Mouse (Mus musculus): ENCODE measurements around the gene Cacna2d3. TPM values are rescaled to one million over a fixed set of nuclear protein-coding genes. Genes with fewer than 3 reads are reported as not detected.

Gene Cacna2d3
- polyA plus RNA-seq, 1 experiment from 2014 or later: 0.81 TPM

GRCm38 (mm10) chr14:29498546-29499290, 222.9 kb downstream of the Cacna2d3 start:
- H3K4me2 ChIP-seq: no peak overlapping the region
- no peak for ATAC-seq (replicated peaks; ENCODE audit: low FRiP score)

DNA sequence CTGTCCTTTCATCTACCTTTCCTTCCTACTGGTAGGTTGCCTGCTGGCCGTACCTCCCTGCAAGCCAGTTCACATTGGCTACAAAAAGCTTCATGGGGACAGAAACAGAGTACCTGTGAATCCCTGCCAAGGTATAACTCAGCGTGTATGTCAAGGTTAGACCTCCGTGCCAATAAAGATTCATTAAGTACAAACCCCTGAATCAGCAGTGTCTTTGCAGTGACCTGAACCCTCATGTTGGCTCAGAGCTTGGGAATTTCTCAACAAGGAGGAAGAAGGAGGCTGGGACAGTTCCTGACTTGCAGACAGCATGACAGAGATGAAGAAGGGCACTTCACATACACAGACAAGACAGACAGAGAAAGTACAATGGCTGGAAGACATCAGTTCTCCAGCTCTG, 225.1 kb downstream of the Cacna2d3 start:
- Histone ChIP-seq H3K9ac (ENCODE audit: low read depth, low read length) (no peak overlapping the region), H3K27me3 (replicated peaks; ENCODE audit: control insufficient read depth, insufficient read depth, low read length) (no peaks in the 10 kb centered on the region), H3K9me3 (ENCODE audit: control insufficient read depth, low read length) (no peaks in the 10 kb centered on the region), H3K4me1 (replicated peaks; ENCODE audit: control insufficient read depth, insufficient read depth, low read length) (no peaks in the 10 kb centered on the region), H3K27ac (ENCODE audit: low read depth, low read length) (no peak overlapping the region), H3K4me3 (ENCODE audit: low read depth, low read length) (no peak overlapping the region), H3K4me2 (no peak overlapping the region), H3K36me3 (ENCODE audit: control insufficient read depth, insufficient read depth, low read length) (no peaks in the 10 kb centered on the region)
- ATAC-seq (replicated peaks; ENCODE audit: low FRiP score) (no peak), DNase-seq (ENCODE audit: low spot score) (no peak)
- 85% methylated on average over 3 of the region's 3 CpGs for WGBS

More at GRCm38 (mm10) chr14:29498546-29499290, 222.9 kb downstream of the Cacna2d3 start:
- Histone ChIP-seq H3K4me3 (ENCODE audit: low read depth, low read length) (no peak overlapping the region), H3K4me1 (replicated peaks; ENCODE audit: control insufficient read depth, insufficient read depth, low read length) (no peaks in the 10 kb centered on the region), H3K27me3 (replicated peaks; ENCODE audit: control insufficient read depth, insufficient read depth, low read length) (no peaks in the 10 kb centered on the region), H3K36me3 (ENCODE audit: control insufficient read depth, insufficient read depth, low read length) (no peaks in the 10 kb centered on the region), H3K9ac (ENCODE audit: low read depth, low read length) (no peak overlapping the region), H3K27ac (ENCODE audit: low read depth, low read length) (no peak overlapping the region), H3K9me3 (ENCODE audit: control insufficient read depth, low read length) (no peaks in the 10 kb centered on the region)
- DNase-seq (ENCODE audit: low spot score): no peak
- WGBS: 56% methylated on average over 8 of the region's 8 CpGs

DNA sequence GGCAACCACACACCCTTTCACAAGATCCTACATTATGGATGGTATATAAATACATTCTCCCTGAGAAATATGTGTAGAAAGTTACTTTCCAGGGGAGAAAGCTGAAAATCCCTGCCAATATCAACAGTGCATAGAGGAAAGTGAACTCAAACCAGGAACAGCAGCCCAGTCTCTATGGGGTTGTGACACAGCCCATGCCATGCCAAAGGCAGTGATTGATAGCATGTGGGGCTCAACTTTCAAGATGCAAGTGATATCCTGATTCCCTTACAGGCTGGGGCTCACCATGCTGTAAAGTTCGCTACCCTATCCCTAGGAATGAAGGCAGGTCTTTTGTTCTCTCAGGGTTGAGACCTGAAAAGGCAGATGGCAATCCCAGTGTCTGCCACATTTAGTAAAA, 229.9 kb downstream of the Cacna2d3 start:
- Histone ChIP-seq H3K36me3 (ENCODE audit: control insufficient read depth, insufficient read depth, low read length) (no peaks in the 10 kb centered on the region), H3K4me3 (ENCODE audit: low read depth, low read length) (no peak overlapping the region), H3K4me1 (replicated peaks; ENCODE audit: control insufficient read depth, insufficient read depth, low read length) (no peaks in the 10 kb centered on the region), H3K9ac (ENCODE audit: low read depth, low read length) (no peak overlapping the region), H3K4me2 (no peak overlapping the region), H3K9me3 (ENCODE audit: control insufficient read depth, low read length) (no peaks in the 10 kb centered on the region), H3K27me3 (replicated peaks; ENCODE audit: control insufficient read depth, insufficient read depth, low read length) (no peaks in the 10 kb centered on the region), H3K27ac (ENCODE audit: low read depth, low read length) (no peak overlapping the region)
- DNase-seq (ENCODE audit: low spot score) (no peak), ATAC-seq (replicated peaks; ENCODE audit: low FRiP score) (no peak)
- WGBS: 60% methylated on average over 1 of the region's 1 CpGs

- 80% methylated on average over 1 of the region's 1 CpGs for WGBS
- H3K4me1 ChIP-seq (replicated peaks; ENCODE audit: control insufficient read depth, insufficient read depth, low read length): no peaks in the 10 kb centered on the region
- no peaks in the 10 kb centered on the region for H3K27me3 ChIP-seq (replicated peaks; ENCODE audit: control insufficient read depth, insufficient read depth, low read length)
- ATAC-seq (replicated peaks; ENCODE audit: low FRiP score) (no peak), DNase-seq (ENCODE audit: low spot score) (no peak)
- no peak overlapping the region for H3K27ac ChIP-seq (ENCODE audit: low read depth, low read length)
- no peak overlapping the region for H3K4me2 ChIP-seq
- no peaks in the 10 kb centered on the region for H3K9me3 ChIP-seq (ENCODE audit: control insufficient read depth, low read length)
- H3K9ac ChIP-seq (ENCODE audit: low read depth, low read length): no peak overlapping the region
- H3K4me3 ChIP-seq (ENCODE audit: low read depth, low read length): no peak overlapping the region
- no peaks in the 10 kb centered on the region for H3K36me3 ChIP-seq (ENCODE audit: control insufficient read depth, insufficient read depth, low read length)
These were observed 236.2 kb downstream of the Cacna2d3 start for GRCm38 (mm10) chr14:29485416-29485815.

GRCm38 (mm10) chr14:29478403-29478983, 243.2 kb downstream of the Cacna2d3 start:
- WGBS: 78% methylated on average over 6 of the region's 6 CpGs
- ATAC-seq (replicated peaks; ENCODE audit: low FRiP score): no peak
- H3K9ac ChIP-seq (ENCODE audit: low read depth, low read length): no peak overlapping the region

DNA sequence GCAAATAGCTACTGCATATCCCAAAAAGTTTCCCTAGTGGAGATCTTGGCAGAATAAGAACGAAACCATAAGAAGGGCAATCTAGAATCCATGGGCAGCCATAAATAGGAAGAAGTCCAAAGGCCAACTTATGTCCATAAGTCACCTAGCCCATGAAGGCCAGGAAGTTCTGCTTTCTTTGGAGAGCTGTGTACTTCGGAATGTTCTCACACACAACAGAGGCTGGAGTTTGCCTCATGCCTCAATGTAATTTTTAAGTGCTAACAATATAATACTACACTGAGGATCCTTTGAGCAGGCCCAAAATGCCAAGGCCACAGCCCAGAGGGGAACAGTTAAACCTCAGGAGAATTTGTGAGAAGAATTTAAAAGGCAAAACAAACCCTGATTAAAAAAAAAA, 257.4 kb downstream of the Cacna2d3 start:
- H3K4me3 ChIP-seq (ENCODE audit: low read depth, low read length): no peak overlapping the region
- no peaks in the 10 kb centered on the region for H3K4me1 ChIP-seq (replicated peaks; ENCODE audit: control insufficient read depth, insufficient read depth, low read length)
- 70% methylated on average over 2 of the region's 2 CpGs for WGBS
- no peak overlapping the region for H3K27ac ChIP-seq (ENCODE audit: low read depth, low read length)
- DNase-seq (ENCODE audit: low spot score): no peak
- no peaks in the 10 kb centered on the region for H3K36me3 ChIP-seq (ENCODE audit: control insufficient read depth, insufficient read depth, low read length)
- H3K9me3 ChIP-seq (ENCODE audit: control insufficient read depth, low read length): no peaks in the 10 kb centered on the region
- H3K27me3 ChIP-seq (replicated peaks; ENCODE audit: control insufficient read depth, insufficient read depth, low read length): no peaks in the 10 kb centered on the region
- no peak overlapping the region for H3K4me2 ChIP-seq
- no peak for ATAC-seq (replicated peaks; ENCODE audit: low FRiP score)
- H3K9ac ChIP-seq (ENCODE audit: low read depth, low read length): no peak overlapping the region

More at GRCm38 (mm10) chr14:29478403-29478983, 243.2 kb downstream of the Cacna2d3 start:
- no peak overlapping the region for H3K4me3 ChIP-seq (ENCODE audit: low read depth, low read length)
- H3K36me3 ChIP-seq (ENCODE audit: control insufficient read depth, insufficient read depth, low read length): no peaks in the 10 kb centered on the region
- no peak overlapping the region for H3K4me2 ChIP-seq
- H3K27me3 ChIP-seq (replicated peaks; ENCODE audit: control insufficient read depth, insufficient read depth, low read length): no peaks in the 10 kb centered on the region
- no peak for DNase-seq (ENCODE audit: low spot score)
- H3K9me3 ChIP-seq (ENCODE audit: control insufficient read depth, low read length): no peaks in the 10 kb centered on the region
- no peak overlapping the region for H3K27ac ChIP-seq (ENCODE audit: low read depth, low read length)
- no peaks in the 10 kb centered on the region for H3K4me1 ChIP-seq (replicated peaks; ENCODE audit: control insufficient read depth, insufficient read depth, low read length)

GRCm38 (mm10) chr14:29449203-29449602, 272.5 kb downstream of the Cacna2d3 start:
- no peaks in the 10 kb centered on the region for H3K4me1 ChIP-seq (replicated peaks; ENCODE audit: control insufficient read depth, insufficient read depth, low read length)
- H3K4me2 ChIP-seq: no peak overlapping the region
- ATAC-seq (replicated peaks; ENCODE audit: low FRiP score): no peak
- no peak for DNase-seq (ENCODE audit: low spot score)
- H3K4me3 ChIP-seq (ENCODE audit: low read depth, low read length): no peak overlapping the region
- H3K27ac ChIP-seq (ENCODE audit: low read depth, low read length): no peak overlapping the region
- no peaks in the 10 kb centered on the region for H3K9me3 ChIP-seq (ENCODE audit: control insufficient read depth, low read length)
- WGBS: 84% methylated on average over 3 of the region's 3 CpGs
- no peaks in the 10 kb centered on the region for H3K27me3 ChIP-seq (replicated peaks; ENCODE audit: control insufficient read depth, insufficient read depth, low read length)
- H3K9ac ChIP-seq (ENCODE audit: low read depth, low read length): no peak overlapping the region
- no peaks in the 10 kb centered on the region for H3K36me3 ChIP-seq (ENCODE audit: control insufficient read depth, insufficient read depth, low read length)

DNA sequence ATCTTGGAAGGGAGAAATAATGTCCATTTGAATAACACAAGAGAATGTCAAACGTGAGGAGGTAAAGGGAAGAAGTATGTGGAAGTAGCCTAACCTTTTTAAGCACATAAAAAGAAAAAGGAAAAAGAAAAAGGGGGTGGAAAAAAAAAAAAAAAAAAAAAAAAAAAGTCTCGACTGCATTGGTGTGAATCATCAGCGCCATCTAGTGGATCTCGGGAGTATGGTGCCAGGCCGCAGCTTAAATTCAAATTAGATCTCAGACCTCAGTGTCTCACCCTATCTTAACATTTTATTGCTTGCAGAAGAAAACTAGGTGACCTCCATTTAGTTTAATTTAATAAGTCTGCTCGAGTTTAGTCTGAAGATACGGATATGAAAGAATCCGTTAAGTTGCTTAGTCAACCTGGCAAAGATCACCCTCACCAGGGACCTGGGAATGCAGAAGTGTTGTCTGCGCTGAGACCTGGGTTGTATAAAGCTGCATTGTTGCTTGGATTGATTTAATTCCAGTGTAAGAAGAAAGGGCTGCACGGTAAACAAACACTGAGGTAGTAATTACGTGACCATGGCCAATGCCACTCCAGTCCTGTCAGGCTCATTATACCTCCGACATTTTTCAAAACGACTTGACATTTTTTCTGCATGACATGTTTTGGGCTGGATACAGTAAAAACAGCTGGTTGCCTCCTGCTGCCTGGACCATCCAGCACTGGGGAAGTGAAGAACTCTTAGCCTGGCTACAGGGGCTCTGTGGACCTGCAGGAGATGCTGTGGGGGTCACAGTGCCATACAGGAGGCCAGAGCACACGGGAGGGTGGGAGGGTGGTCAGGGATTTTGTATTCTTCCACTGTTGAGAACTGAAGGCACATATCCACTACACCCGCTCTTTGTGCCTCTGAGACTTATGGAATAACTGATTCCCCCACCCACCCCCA, 278.3 kb downstream of the Cacna2d3 start:
- ATAC-seq (replicated peaks; ENCODE audit: low FRiP score): no peak

More for the DNA sequence above, 278.3 kb downstream of the Cacna2d3 start:
- Histone ChIP-seq H3K4me2 (no peak overlapping the region), H3K9ac (ENCODE audit: low read depth, low read length) (no peak overlapping the region), H3K9me3 (ENCODE audit: control insufficient read depth, low read length) (no peaks in the 10 kb centered on the region), H3K36me3 (ENCODE audit: control insufficient read depth, insufficient read depth, low read length) (no peaks in the 10 kb centered on the region), H3K4me3 (ENCODE audit: low read depth, low read length) (no peak overlapping the region), H3K27ac (ENCODE audit: low read depth, low read length) (no peak overlapping the region), H3K27me3 (replicated peaks; ENCODE audit: control insufficient read depth, insufficient read depth, low read length) (no peaks in the 10 kb centered on the region), H3K4me1 (replicated peaks; ENCODE audit: control insufficient read depth, insufficient read depth, low read length) (no peaks in the 10 kb centered on the region)
- 34% methylated on average over 15 of the region's 15 CpGs for WGBS
- DNase-seq (ENCODE audit: low spot score): no peak
